In genomic region chr1:168898483-168898882, GRCm38 (mm10) we compare ENCODE assay signal across 16 mouse cellular contexts.
"Had no signal": no experiment of that assay in that cellular context is flagged by ENCODE, and none has a peak within 500 bp of the region (broad histone marks: within the 10 kb centered on the region; RNA-seq: fewer than 3 reads in every experiment).

No protein-coding gene starts in this region.

- H3K36me3 ChIP-seq: neural tube, embryonic 13.5 days; neural tube, embryonic 15.5 days; stomach, embryonic 15.5 days had no signal

- H3K4me3 ChIP-seq: neural tube, embryonic 13.5 days; neural tube, embryonic 15.5 days; stomach, embryonic 15.5 days had no signal

- DNase-seq: retina, postnatal 1 day; right cerebral cortex, adult 18-20 months; right cerebral cortex, postnatal 14 days; right cerebral cortex, postnatal 25 days; right cerebral cortex, postnatal 4 days; spleen, adult 18-20 months; thymus, adult 18-20 months; thymus, adult 2 months; thymus, postnatal 14 days; thymus, postnatal 25 days; thymus, postnatal 36 days; thymus, postnatal 4 days had no signal

- H3K4me2 ChIP-seq: neural tube, embryonic 13.5 days; neural tube, embryonic 15.5 days; stomach, embryonic 15.5 days had no signal

- H3K9me3 ChIP-seq: neural tube, embryonic 13.5 days; neural tube, embryonic 15.5 days; stomach, embryonic 15.5 days had no signal

- H3K9ac ChIP-seq: neural tube, embryonic 13.5 days; neural tube, embryonic 15.5 days; stomach, embryonic 15.5 days had no signal

- H3K4me1 ChIP-seq: neural tube, embryonic 13.5 days; neural tube, embryonic 15.5 days; stomach, embryonic 15.5 days had no signal

- H3K27ac ChIP-seq: neural tube, embryonic 13.5 days; neural tube, embryonic 15.5 days; stomach, embryonic 15.5 days; stomach, postnatal 0 days had no signal

- H3K27me3 ChIP-seq: neural tube, embryonic 13.5 days; neural tube, embryonic 15.5 days; stomach, embryonic 15.5 days had no signal
